Mouse (Mus musculus) adipocyte (in vitro differentiated cells): ENCODE results near the gene Rnf141.

Source experiments
- DNase-seq: peaks from one replicate; pipeline ENCODE4 v3.0.0-alpha.2; 2016; ENCODE audit warnings: low spot score

Rnf141 gene

DNA sequence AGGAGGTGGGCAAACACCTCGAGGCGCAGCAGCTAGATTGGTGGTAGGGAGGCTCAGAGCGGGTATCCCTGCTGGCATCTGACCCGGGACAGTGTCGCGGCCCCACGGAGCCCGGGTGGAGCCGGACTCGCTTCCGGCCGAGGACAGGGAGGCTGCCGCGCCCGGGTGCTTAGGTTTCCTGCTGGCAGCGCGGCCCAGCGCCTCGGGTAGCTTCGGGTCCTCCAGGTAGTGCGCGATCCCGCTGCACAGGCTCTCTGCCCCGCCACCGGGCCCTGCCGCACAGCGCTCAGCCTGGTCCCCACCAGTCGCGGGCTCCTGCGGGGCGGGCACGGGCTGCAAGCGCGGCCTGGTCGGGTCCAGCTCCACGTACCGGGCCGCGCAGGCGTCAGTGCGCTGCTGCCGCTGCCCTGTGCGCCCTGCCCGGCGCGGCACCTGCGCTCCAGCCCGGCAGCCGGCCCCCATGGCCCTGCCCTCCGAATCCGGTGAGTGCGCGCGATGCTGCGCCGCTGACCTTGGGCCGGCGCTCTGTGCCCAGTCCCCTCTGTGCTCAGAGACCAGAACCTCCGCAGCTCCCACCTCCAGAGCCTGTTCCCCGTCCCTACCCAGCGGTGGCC, 75.7 kb downstream of the Rnf141 start:
- DNase-seq, result no peak

DNA sequence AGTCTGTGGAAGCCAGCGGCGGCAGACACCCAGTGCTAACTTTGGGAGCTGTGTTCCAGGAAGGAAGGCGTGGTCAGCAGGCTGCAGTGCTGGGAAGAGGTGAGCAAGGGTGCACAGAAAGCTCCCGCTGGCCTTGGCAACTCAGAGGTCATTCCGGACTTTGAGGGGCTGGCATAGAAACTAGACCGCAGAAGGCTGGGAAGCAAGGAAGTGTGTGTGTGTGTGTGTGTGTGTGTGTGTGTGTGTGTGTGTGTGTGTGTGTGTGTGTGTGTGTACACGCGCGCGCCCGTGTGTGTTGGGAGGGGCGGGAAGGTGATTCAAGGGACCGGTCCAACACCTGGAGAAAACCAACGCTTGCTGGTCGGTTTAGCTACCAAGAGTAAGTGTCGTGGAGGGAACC, 76.3 kb downstream of the Rnf141 start, which contains the start of gene Ampd3:
Gene Ampd3, plus strand, starts transcription at position 206 of the 400 bp plus-strand sequence.
- no peak for DNase-seq

DNA sequence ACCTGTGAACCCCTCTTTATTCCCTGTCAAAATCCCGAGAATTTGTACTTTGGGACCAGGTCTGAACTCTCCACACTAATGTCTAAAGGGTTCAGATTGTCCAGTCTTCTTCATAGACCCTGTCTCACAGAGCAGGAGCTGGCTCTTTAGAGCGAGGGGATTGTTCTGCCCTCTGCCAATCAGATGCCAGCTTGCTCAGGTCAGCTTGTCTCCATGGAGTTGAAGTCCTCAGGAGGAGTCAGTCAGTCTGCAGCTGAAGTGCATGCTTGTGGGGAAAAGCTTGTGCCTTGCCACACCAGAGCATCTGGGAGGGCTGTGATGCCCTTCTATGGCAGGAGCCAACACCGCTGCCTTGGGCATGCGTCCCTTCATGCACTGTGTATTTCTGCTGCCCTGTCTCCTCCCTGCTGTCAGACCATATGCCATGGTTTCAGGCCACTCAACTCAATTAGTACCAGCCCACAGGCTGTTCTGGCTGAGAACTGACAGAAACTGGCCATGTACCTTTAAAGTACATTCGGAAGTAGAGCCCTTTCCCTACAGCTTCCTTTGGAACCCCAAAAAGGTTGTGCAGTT, 81.6 kb downstream of the Rnf141 start:
- DNase-seq, result no peak

DNA sequence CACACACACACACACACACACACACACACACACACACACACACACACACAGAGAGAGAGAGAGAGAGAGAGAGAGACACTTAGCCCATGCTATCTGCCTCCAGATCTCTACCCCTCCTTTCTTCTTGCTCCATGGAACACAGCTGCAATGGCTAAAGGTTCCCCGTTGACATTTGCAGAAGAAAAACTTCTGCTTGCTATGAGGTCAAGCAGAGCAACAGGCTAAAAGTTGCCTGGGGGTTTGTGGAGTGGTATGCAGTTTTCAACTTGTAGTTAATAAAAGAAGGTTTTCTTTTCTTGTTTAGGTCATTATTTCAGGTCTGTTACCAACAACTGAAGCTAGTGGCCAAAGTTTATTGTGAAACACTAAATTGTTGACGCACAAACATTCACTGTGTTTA, 87.8 kb downstream of the Rnf141 start:
- DNase-seq, result peak; percentile 35

DNA sequence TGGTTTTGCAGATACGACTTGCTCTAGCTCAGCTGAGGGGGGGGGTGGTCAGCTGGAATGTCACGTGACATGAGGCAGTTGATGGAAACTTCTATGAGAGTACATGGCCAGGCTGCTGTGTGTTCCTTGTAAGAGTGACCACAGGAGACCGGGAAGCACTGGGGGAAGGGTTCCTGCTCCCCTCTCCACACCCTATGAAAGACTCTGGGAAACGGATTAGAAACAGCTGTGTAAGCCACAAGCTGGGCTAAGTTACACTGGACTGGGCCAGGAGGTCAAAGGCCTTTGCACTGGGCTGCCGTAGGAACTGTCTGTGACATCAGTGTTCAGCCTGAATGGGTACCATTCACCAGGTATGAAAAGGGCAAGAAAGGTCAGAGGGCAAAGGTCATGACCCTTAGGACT, 90.3 kb downstream of the Rnf141 start:
- peak; percentile 69 for DNase-seq

DNA sequence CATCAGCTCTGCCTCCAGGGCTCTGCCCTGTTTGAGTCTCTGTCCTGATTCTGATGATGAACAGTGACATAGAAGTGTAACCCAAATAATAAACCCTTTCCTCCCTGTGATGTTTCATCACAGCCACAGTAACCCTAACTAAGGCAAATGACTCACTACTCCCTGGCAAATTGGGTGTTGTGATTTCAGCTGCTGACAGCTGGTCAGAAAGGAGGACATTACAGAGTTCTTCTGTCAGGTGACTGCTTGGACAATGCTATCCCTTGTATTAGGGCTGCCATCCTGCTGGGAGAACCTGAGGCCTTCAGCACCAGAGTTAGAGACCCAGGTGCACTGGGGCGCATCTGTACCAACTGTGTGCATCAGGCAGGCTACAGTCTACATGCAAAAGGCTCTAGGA, 90.9 kb downstream of the Rnf141 start:
- peak; percentile 33 for DNase-seq

DNA sequence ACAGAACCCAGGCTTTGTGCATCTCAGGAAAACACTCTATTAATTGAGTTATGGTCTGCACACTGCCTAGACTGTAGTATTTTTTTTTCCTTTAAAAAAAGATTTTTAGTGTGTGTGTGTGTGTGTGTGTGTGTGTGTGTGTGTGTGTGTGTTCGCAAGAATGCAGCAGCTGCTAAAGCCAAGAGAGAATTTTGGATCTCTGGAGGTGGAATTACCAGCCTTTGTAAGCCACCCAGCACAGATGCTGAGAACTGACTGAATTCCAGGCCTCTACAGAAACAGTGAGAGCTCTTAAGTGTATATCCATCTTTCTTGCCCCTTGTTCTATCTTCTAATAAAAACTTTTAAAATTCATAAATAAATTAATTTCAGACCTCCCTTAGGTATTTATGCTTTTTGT, 92.6 kb downstream of the Rnf141 start:
- no peak for DNase-seq

DNA sequence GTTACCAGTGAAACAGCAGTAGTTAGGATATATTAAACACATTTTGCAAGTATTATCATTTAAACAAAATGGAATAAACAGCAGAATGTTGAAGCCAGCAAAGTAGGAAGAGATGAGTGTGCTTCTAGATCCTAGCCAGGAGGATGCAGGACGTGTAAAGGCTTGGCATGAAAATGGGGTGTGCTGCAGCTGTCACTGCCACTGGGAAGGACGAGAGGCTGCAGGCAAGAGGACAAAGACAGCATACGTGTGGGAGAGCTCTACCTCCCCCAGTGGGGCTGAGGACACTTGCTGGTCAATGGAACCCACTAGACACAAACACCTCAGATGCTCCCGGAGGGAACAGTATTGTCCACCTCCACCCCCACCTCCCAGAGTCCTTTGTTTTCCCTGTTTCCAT, 93.4 kb downstream of the Rnf141 start:
- DNase-seq, result no peak
